Mouse (Mus musculus) embryo, embryonic 11 days (tissue): ENCODE measurements around the gene Trim2.

Experiments used
- DNase-seq: peaks from one replicate; pipeline ENCODE4 v3.0.0-alpha.2; 2015

Trim2 gene

DNA sequence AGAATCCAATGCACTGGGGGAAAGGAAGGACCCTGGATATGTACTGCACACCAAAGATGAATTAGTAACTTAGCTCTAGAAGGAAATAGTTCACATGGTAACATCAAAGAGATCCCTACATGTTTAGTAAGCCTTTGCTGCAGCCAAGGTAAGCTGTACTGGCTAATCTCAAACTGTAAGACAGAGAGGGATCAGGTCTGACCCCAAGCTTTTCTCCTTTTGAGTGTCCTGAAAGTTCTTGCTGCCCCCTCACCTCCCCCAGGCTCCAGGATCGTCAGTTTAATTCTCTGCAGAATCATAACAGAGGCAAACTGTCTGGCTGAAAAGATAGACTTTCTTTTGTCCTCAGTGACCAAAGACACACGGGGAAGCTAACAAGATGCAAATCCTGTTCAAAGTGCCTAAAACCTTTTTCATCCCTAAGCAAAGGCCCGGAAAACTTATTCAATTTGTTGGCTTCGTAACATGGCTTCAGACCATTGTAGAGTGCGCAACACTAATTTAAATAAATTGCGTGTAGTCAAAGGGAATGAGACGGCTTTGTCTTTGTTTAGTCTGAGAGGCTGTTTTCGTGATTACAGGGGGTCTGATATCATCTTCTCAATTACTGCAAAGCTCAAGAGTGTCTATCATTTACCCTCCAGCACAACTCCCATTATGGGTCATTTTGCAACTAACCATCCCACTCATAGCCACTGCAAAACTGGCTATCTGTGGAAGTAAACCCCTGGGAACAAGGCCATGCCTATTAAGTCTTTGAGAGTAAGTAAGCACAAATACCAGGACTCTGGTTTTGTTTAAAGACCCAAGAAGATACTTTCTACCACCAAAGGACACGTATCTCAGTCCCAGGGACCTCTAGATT lies 52.8 kb downstream of the Trim2 start:
- DNase-seq, result no peak

DNA sequence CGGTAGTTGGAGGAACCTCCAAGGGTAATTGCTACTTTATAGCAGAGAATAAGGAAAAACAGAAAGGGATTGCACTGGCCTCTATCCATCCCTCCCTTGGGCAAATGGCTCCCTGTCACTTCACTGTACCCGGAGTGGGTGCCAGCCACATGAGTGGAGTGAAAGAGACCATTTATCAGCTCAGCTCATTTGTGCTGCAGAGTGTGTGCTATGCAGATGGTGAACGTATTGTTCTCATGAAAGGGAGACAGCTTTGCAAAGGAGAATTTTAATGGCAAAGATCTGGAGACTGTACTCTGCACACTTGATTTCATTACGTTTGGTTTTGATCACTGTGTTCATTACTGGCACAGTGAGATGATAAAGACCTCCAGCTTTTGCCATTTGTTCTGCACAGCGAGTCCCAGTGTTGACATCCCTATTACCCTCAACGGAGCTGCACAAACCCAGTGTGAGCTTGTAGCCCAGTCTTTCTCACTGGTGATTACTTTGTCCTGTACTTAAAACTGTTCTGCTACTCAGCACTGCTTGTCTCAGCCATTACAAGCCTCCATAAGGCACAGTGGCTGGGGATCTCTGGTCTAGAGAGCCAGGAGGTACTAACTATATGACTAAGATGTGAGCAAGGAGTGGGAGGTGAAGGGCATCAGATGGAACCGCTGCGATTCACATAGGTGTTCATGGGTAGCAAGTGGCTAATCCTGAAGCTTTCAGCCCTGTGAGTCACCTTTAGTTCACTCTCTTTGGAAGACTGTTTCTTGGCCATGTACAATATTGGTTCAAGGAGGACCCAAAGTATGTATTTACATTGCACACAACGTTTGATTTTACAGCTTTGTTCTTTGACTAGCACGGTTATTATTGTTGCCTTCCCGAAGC lies 53.7 kb downstream of the Trim2 start:
- DNase-seq, result no peak

DNA sequence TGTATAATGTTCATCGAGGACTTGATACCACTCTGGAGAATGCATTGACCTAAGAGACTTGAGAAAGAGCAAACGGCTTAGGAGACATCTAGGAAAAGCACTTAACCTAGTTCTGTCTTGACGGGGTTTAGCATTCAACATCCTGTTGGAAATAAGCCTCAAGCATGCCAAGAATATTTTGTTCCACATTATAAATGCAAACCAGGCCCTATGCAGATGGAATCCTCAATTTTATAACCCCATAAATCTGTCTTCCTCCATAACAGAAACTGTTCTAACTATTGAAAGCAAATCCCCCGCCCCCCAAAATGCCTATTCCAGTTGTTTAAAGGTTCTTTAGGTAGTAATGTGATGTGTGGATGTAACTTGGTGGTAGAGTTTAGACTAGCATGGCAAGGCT lies 55.0 kb downstream of the Trim2 start:
- DNase-seq, result no peak

DNA sequence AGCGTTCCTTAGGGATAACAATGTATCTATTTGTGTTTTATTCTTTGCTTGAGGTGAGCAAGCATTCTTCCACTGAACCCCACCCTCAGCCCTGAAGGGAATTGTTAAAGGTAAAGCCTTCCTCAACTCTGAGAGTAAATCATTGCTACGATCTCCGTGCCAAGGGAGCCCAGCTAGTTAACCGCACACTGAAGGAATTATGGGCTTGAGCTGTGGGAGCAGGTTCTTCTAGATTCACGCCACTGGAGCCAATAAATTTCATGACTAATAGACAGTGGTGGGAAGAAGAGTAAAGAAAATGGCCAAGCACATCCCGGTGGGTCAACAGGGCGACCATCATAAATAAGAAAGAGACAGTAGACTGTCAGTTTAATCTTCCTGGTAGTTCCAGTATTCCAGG lies 56.4 kb downstream of the Trim2 start:
- DNase-seq, result no peak

DNA sequence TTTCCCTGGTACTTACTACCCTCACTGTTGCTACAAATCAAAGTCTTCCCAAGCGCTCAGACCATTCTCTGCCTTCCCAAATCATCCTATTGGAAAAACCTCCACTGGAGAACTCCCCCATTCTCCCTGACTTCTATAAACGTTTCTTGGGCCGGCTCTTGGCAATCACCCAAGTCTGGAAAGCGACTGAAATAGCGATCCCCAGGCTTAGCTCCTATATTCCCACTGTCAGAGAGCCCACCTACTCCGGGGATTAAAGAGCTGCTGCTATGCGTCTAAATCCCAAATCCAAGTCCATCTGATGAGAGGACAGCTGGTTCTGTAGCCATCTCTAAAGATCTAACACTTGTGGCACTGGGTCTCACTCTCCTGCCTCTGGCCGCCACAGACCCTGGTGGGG lies 58.9 kb downstream of the Trim2 start:
- no peak for DNase-seq

DNA sequence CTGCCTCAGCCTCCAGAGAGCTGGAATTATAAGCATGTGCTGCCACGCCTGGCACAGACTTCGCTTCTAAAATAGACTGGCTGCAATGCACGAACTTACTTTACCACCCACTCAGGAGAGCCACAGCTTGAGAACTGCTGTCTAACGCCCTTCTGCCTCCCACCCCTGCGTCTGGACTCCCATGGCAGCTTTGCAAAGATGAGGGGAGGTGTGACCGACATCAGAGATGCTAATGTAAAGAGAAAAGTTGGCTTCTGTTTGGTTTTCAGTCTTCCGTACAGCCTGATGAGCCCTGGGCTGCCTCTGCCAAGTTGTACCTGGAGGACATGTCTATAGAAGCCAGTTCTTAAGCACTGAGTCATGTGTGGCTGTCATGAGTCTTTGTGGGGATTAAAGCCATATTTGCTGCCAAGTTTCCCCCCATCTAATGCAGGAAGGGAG lies 60.2 kb downstream of the Trim2 start:
- DNase-seq, result no peak

DNA sequence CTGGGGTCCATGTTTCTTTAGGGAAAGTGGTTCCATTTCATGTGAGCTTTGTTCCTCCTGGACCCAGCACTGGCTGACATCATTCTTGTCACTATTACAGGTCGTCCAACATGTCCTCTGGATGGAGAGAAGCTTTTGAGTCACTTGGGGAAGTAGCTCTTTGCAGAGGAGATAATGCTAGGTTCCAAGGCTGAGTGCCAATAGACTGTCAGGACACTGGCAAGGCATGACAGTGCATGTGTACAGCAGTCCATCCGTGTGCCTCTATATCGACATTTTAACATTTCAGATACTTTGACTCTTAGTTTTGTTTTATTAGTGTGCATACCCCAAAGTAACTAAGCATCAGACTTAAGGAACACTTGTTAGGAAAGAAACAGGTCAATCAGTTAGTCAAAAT lies 63.6 kb downstream of the Trim2 start:
- no peak for DNase-seq

DNA sequence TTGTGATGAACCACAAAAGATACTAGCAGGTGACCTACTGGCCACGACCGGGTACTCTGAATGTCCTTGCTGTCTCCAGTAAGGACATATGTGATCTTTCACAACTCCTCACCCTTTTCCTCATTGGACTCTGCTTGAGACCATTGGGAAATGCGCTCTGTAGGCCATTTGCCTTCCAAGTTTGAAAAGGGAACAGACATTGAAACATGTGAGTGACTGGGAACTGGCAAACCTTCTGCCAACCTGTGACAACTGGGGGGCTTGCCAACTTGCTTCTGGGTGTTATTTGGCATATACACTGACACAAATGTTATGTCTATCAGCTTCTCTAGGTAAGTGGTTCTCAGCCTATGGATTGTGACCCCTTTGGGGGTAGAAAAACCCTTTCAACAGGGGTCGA lies 64.2 kb downstream of the Trim2 start:
- no peak for DNase-seq

DNA sequence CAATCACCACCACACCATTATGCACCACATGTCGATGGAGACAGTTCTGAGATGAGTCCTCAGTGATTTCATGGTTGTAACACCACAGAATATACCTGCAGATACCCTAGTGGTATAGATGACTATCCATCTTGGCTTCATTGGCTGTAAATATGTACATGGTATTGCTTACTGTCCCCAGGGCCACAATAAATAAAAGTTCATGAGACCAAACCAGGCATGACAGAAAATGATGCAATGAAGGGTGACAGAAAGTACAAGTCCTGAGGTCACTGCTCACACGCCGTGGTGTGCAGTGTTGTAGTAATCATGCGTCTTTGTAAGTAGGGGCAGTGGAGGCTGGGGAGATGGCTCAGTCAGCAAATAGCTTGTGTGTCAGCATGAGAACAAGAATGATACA lies 65.6 kb downstream of the Trim2 start:
- no peak for DNase-seq

DNA sequence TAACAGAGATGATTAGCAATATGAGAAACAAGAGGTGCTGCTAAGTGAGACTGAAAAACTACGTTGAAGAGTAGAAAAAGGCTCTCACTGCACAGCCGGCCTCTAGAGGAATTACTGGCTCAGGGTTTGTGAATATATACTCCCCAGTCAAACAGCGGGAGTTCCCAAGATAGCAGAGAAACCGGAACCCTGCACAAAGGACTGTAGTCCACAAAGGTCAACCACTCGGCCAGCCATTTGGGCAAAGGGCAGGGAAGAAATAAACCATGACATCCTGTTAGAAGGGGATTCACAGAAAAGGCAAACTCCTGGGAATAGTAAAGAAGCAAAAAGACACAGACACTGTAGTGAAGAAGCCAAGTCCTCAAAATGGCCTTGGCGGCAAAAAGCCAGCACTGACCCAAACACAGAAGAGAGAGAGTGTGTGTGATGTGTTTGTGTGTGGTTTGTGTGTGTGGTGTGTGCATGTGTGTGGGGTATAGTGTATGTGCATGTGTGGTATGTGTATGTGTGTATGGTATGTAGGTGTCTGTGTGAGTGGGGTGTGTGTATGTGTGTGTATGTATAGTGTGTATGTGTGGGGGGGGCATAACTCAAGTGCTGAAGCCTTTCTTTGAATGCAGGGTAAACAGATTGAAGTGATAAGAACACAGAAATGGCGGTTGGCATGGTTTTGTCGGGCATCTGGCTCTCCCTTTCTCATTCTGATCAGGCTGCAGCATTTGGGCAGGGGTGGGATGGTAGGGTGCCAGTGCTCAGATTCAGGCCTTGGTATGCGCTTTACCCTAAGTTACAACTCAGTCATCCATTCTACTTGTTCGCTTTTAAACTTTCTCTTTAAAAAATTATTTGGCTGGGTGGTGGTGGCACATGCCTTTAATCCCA lies 71.0 kb downstream of the Trim2 start:
- peak; percentile 44 for DNase-seq

DNA sequence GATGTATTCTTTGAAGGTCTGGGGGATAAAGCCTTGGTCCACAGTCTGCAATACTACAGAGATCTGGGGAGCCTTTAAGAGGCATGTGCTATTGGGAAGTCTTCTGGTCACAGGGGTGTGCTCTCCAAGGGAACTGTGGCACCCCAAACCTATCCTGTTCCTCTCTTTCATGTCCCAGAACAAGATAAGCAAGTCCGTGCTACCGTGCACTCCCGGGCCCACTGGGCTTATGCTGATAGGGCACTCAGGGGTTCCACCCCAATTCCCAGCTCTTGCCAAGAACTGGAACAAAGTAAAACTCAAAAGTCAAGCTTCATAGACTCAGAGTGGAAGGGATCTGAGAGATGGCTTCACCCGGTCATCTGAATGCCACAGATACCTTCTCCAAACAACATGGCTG lies 72.1 kb downstream of the Trim2 start:
- DNase-seq, result no peak

DNA sequence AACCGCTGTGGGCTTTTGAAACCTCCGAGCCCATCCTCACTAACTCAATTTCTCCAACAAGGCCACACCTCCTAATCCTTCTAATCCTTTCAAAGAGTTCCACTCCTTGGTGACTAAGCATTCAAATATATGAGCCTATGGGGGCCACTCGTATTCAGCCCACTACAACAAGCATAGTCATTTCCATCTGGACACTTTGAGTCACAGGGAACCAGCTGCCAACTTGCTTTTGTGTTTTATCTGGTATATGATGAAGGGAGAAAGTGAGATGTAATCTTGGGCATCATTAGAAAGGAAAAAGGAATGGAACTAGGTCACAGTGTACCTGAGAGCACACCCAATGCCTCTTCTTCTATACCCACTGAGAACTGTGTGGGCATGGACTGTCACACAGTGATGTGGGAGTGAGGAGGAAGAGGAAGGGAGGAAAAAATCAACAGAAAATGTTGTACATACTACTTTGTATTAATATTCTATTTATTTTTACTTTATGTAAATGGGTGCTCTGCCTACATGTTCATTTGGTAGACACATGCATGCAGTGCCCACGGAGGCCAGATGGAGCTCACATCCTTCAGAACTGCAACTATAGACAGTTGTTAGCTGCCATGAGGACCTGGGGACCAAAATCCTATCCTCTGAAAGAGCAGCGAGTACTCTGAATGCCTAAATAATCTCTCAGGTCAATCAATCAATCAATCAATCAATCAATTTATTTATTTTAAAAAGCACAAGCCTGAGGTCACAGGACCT lies 72.8 kb downstream of the Trim2 start:
- DNase-seq, result no peak

DNA sequence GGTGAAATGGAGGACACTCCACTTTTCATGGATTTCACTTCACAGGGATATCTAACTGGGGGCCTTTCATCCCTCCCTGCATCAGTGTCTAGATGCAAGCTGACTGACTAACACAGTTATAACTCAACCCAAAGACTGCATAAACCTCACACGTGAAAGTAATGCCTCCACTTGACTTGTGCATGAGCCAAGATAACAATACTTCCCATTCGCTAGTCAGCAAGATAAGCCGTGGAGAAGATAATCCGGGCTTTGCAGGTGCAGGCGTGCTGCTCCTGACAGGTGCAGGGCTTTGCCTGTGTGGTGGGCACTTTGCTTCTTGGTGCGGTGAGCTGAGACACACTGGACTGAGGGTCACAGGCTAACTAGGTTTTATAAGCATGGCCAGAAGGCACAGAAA lies 74.4 kb downstream of the Trim2 start:
- no peak for DNase-seq

DNA sequence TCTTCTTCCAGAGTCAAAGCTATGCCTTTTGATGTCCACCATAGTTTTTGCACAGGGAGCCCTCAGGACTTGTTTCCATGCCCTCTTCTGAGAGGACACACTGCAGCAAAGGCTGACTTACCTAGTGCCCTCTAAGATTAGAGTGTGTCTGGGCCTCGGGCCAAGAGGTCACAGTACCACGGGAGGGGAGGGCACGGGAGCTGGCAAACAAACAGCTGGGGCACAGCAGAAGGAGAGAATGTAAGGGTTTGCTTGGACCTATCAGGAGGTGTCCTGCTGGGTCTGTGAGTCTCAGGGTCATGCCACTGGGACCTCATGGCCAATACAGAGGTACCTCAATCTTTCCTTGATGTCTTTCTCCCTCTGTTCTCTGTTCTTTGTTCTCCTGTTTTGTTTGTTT lies 75.7 kb downstream of the Trim2 start:
- no peak for DNase-seq

DNA sequence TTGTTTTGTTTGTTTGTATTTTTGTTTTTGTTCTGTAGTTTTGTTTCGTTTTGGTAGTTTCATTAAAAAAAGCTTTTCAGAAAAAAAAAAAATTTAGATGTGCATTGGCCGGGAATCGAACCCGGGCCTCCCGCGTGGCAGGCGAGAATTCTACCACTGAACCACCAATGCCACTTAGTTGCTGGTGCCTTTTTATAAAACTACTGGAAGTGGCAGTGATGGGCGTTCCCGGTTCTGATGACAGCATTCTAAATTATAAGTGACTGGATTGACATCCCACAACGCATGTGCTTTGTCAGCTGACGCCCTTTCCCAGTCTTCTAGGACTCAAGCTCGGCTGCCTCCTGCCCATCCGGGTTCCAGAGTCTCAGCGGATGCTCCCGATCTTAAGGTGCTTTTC lies 77.8 kb downstream of the Trim2 start:
- peak; percentile 39 for DNase-seq

DNA sequence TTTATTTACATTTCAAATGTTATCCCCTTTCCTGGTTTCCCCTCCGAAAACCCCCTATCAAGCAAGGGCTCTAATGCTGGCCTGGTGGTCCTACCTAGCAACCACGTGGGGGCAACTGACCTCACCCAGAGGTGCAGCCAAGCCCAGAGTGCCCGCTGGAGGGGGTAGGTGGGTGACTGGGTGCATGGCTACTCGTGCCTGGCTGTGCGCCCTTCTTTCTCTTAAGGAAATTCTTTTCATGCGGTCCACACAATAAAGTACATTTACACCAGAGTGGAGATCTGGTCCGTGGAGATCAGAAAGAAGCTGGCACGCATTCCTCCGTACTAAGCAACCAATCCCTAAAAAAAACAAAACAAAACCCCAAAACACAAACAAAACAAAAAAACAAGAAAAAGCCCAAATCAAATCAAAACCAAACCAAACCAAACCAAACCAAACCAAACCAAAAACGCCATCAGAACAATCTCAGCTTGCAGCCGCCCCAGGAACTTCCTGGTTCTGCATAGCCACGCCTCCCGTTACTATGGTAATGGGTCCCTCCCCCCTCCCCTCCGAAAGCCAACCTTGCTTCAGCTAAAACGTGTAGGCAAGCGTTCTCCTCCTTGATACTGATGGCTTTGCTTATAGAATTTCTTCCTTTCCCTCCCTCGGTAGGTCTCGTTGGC lies 78.3 kb downstream of the Trim2 start:
- peak; percentile 91 for DNase-seq

DNA sequence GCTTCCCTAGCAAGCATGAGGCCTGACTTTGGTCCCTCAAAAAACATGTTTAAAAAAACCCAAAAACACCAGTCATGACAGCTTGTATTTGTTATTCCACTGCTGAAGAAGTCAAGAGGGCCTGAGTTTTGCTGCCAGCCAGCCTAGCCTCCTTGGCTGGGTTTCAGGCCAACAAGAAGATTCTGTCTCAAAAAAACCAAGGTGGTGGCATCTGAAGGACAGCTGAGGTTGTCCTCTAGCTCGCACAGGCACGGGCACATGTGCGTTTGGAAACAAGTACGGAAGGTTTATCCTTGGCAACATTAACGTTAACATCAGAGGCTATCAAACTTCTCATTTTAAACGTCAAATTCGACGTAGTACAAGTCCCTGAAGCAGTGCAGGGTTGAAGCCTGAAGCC lies 79.0 kb downstream of the Trim2 start:
- no peak for DNase-seq

DNA sequence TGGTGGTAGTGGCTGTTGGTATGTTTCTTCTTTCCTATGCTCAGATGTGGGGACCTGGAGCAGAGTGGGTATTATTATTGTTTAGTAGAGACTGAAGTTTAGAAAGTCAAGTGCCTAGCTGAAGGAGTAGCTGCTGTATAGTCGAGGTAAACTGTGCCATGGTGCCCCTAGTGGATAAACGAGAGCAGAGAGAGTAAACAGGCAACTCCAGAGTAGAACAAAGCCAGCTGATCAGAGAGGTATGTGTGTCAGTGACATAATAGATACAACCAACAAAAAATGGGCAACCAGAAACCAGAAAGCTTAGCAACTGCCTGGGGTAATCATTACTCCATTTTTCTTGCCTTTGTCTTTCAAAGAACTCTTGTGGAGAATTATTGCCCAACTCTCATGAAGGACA lies 81.7 kb downstream of the Trim2 start:
- no peak for DNase-seq

DNA sequence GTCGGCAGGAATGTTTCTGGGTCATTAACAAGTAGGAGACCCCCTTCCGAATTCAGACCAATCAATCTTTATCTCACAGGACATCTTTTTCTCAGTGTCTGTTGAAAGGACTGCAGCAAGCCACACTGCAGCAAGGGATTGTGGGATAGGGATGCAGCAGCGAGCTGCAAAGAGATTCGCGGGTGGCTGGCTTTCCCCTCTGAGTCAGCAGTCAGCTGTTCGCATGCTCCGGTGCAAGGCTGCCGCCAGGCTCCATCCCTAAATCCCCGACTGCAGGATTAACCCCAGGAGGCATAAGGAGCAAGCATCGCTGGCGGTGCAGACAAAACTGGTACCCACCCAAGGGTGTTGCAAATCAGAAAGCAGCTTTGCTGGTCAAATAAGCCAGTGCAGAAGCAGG lies 85.9 kb downstream of the Trim2 start:
- DNase-seq, result peak; percentile 88

DNA sequence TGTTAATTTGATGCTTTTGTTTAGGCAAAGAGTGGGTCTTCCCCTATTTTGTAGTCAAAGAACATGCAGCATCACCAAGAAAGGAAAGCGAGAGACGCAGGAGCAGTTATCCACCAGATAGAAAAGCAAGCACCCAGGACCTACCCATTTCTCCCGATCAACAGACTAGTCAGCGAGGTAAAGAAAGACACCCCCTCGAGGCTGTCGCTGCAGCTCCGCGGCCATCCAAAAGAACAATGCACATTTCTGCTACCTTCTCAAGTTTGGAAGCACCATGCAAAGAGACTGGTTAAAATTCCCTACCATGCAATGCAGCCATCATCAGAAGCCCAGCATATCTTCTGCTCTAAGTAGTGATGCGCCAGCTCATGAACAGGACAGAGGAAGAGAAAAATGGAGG lies 86.4 kb downstream of the Trim2 start:
- DNase-seq, result peak; percentile 29

DNA sequence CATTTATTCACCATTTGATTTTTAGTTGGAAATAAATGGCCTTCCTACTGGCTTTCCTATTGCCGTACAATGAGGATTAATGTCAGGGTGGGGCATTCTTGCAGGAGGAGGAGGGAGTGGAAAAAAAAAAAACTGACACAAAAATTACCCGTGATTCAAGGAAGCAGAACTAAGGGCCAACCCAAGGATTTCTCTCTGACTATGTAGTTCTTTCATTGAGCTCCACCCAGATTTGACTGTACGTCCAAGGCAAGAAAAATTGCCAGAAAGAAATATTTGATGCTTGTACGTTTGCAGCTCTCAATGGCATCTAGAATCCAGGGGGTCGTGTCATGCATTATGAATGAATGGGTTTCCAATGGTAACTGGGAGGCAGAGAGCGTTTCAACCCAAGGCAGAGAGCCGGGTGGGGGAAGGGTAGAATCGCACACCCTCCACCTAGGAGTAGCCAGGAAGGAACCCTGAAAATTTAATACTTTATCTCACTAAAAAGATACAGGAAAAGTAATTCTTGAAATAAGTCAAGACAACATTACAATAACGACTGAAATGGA lies 86.9 kb downstream of the Trim2 start:
- DNase-seq, result peak; percentile 80
